Mouse (Mus musculus): ENCODE data around the gene Dusp15. TPM values are rescaled to one million over a fixed set of nuclear protein-coding genes. Genes with fewer than 3 reads are reported as not detected.

Dusp15 gene
- total and polyA plus RNA-seq, 2 experiments: not detected

- WGBS: 63% methylated on average over 3 of the region's 3 CpGs
Measured at GRCm38 (mm10) chr2:152902658-152903057, 48.8 kb downstream of the Dusp15 start.

GRCm38 (mm10) chr2:152901296-152901695, 50.2 kb downstream of the Dusp15 start:
- TF ChIP-seq POLR2A (IDR thresholded peaks at IDR 0.05; ENCODE audit: extremely low read depth, insufficient read depth, low read length) (no peak), CTCF (IDR thresholded peaks at IDR 0.05; ENCODE audit: low read depth, low read length) (no peak)
- Histone ChIP-seq H3K4me1 (ENCODE audit: control insufficient read depth, insufficient read depth, low read length) (no peaks in the 10 kb centered on the region), H3K27ac (replicated peaks; ENCODE audit: insufficient read depth, low read depth, low read length) (no peak overlapping the region), H3K9ac (ENCODE audit: low read depth, low read length) (no peak overlapping the region), H3K4me3 (ENCODE audit: insufficient read depth, low read depth, low read length) (no peak overlapping the region), H3K36me3 (ENCODE audit: control insufficient read depth, insufficient read depth, low read length) (no peaks in the 10 kb centered on the region), H3K27me3 (ENCODE audit: control insufficient read depth, insufficient read depth, low read length) (no peaks in the 10 kb centered on the region), H3K79me2 (ENCODE audit: control insufficient read depth, insufficient read depth, low read length) (no peaks in the 10 kb centered on the region)
- no peak for DNase-seq (ENCODE audit: extremely low read depth, low read depth, low spot score)
- 92% methylated on average over 15 of the region's 15 CpGs for WGBS

More at GRCm38 (mm10) chr2:152902658-152903057, 48.8 kb downstream of the Dusp15 start:
- Histone ChIP-seq H3K4me3 (ENCODE audit: insufficient read depth, low read depth, low read length) (no peak overlapping the region), H3K27me3 (ENCODE audit: control insufficient read depth, insufficient read depth, low read length) (no peaks in the 10 kb centered on the region), H3K79me2 (ENCODE audit: control insufficient read depth, insufficient read depth, low read length) (no peaks in the 10 kb centered on the region), H3K36me3 (ENCODE audit: control insufficient read depth, insufficient read depth, low read length) (no peaks in the 10 kb centered on the region), H3K4me1 (ENCODE audit: control insufficient read depth, insufficient read depth, low read length) (no peaks in the 10 kb centered on the region), H3K9ac (ENCODE audit: low read depth, low read length) (no peak overlapping the region), H3K27ac (replicated peaks; ENCODE audit: insufficient read depth, low read depth, low read length) (no peak overlapping the region)
- no peak for DNase-seq (ENCODE audit: extremely low read depth, low read depth, low spot score)
- TF ChIP-seq POLR2A (IDR thresholded peaks at IDR 0.05; ENCODE audit: extremely low read depth, insufficient read depth, low read length) (no peak), CTCF (IDR thresholded peaks at IDR 0.05; ENCODE audit: low read depth, low read length) (no peak)

- H3K9ac ChIP-seq (ENCODE audit: low read depth, low read length): no peak overlapping the region
- no peaks in the 10 kb centered on the region for H3K36me3 ChIP-seq (ENCODE audit: control insufficient read depth, insufficient read depth, low read length)
- 90% methylated on average over 6 of the region's 6 CpGs for WGBS
- no peak overlapping the region for H3K4me3 ChIP-seq (ENCODE audit: insufficient read depth, low read depth, low read length)
- H3K27me3 ChIP-seq (ENCODE audit: control insufficient read depth, insufficient read depth, low read length): no peaks in the 10 kb centered on the region
- H3K27ac ChIP-seq (replicated peaks; ENCODE audit: insufficient read depth, low read depth, low read length): no peak overlapping the region
- H3K4me1 ChIP-seq (ENCODE audit: control insufficient read depth, insufficient read depth, low read length): no peaks in the 10 kb centered on the region
- no peaks in the 10 kb centered on the region for H3K79me2 ChIP-seq (ENCODE audit: control insufficient read depth, insufficient read depth, low read length)
- no peak for DNase-seq (ENCODE audit: extremely low read depth, low read depth, low spot score)
- no peak for TF ChIP-seq POLR2A (IDR thresholded peaks at IDR 0.05; ENCODE audit: extremely low read depth, insufficient read depth, low read length)
- no peak for TF ChIP-seq CTCF (IDR thresholded peaks at IDR 0.05; ENCODE audit: low read depth, low read length)
Measured at GRCm38 (mm10) chr2:152899011-152899410, 52.5 kb downstream of the Dusp15 start.

GRCm38 (mm10) chr2:152896926-152897325, 54.6 kb downstream of the Dusp15 start:
- H3K27ac ChIP-seq (replicated peaks; ENCODE audit: insufficient read depth, low read depth, low read length): no peak overlapping the region
- no peak for TF ChIP-seq CTCF (IDR thresholded peaks at IDR 0.05; ENCODE audit: low read depth, low read length)
- no peak for TF ChIP-seq POLR2A (IDR thresholded peaks at IDR 0.05; ENCODE audit: extremely low read depth, insufficient read depth, low read length)
- no peaks in the 10 kb centered on the region for H3K4me1 ChIP-seq (ENCODE audit: control insufficient read depth, insufficient read depth, low read length)
- no peak overlapping the region for H3K9ac ChIP-seq (ENCODE audit: low read depth, low read length)
- 84% methylated on average over 3 of the region's 3 CpGs for WGBS
- no peaks in the 10 kb centered on the region for H3K27me3 ChIP-seq (ENCODE audit: control insufficient read depth, insufficient read depth, low read length)
- no peaks in the 10 kb centered on the region for H3K79me2 ChIP-seq (ENCODE audit: control insufficient read depth, insufficient read depth, low read length)
- DNase-seq (ENCODE audit: extremely low read depth, low read depth, low spot score): no peak
- no peaks in the 10 kb centered on the region for H3K36me3 ChIP-seq (ENCODE audit: control insufficient read depth, insufficient read depth, low read length)
- H3K4me3 ChIP-seq (ENCODE audit: insufficient read depth, low read depth, low read length): no peak overlapping the region

- Histone ChIP-seq H3K36me3 (ENCODE audit: control insufficient read depth, insufficient read depth, low read length) (no peaks in the 10 kb centered on the region), H3K4me1 (ENCODE audit: control insufficient read depth, insufficient read depth, low read length) (no peaks in the 10 kb centered on the region), H3K9ac (ENCODE audit: low read depth, low read length) (no peak overlapping the region), H3K4me3 (ENCODE audit: insufficient read depth, low read depth, low read length) (no peak overlapping the region), H3K79me2 (ENCODE audit: control insufficient read depth, insufficient read depth, low read length) (no peaks in the 10 kb centered on the region), H3K27me3 (ENCODE audit: control insufficient read depth, insufficient read depth, low read length) (no peaks in the 10 kb centered on the region), H3K27ac (replicated peaks; ENCODE audit: insufficient read depth, low read depth, low read length) (no peak overlapping the region)
- no peak for DNase-seq (ENCODE audit: extremely low read depth, low read depth, low spot score)
- TF ChIP-seq CTCF (IDR thresholded peaks at IDR 0.05; ENCODE audit: low read depth, low read length) (no peak), POLR2A (IDR thresholded peaks at IDR 0.05; ENCODE audit: extremely low read depth, insufficient read depth, low read length) (no peak)
- WGBS: 94% methylated on average over 9 of the region's 9 CpGs
Measured at GRCm38 (mm10) chr2:152895834-152896233, 55.7 kb downstream of the Dusp15 start.

Other genes starting within 250 kb of the Dusp15 start
- gene Id1, start 215.4 kb downstream of the Dusp15 start, total RNA-seq (2014; rRNA removed): 16.4 and 33.0 TPM in 2 replicates
- 19.2 and 33.0 TPM in 2 replicates for gene Id1, start 215.4 kb downstream of the Dusp15 start, polyA plus RNA-seq (2012; rRNA removed)
- gene Cox4i2, start 197.5 kb downstream of the Dusp15 start, total RNA-seq (2014; rRNA removed): not detected in 2 replicates
- gene Cox4i2, start 197.5 kb downstream of the Dusp15 start, polyA plus RNA-seq (2012; rRNA removed): 0.22 and 0.31 TPM in 2 replicates
- gene Bcl2l1, start 120.0 kb downstream of the Dusp15 start, total RNA-seq (2014; rRNA removed): 14.9 and 16.1 TPM in 2 replicates
- 30.4 and 33.8 TPM in 2 replicates for gene Bcl2l1, start 120.0 kb downstream of the Dusp15 start, polyA plus RNA-seq (2012; rRNA removed)
- gene Tpx2, start 103.7 kb downstream of the Dusp15 start, total RNA-seq (2014; rRNA removed): 0.18 and 1.1 TPM in 2 replicates
- 0.04 TPM in 1 of 2 replicates, not detected in the other for gene Tpx2, start 103.7 kb downstream of the Dusp15 start, polyA plus RNA-seq (2012; rRNA removed)
- 0.09 TPM in 1 of 2 replicates, not detected in the other for gene Mylk2, start 40.3 kb downstream of the Dusp15 start, total RNA-seq (2014; rRNA removed)
- not detected in 2 replicates for gene Mylk2, start 40.3 kb downstream of the Dusp15 start, polyA plus RNA-seq (2012; rRNA removed)
- gene Foxs1, start 18.5 kb downstream of the Dusp15 start, total RNA-seq (2014; rRNA removed): 0.34 TPM in 1 of 2 replicates, not detected in the other
- gene Foxs1, start 18.5 kb downstream of the Dusp15 start, polyA plus RNA-seq (2012; rRNA removed): 1.1 and 1.6 TPM in 2 replicates
- 0.20 TPM in 1 of 2 replicates, not detected in the other for gene Ttll9, start 10.8 kb upstream of the Dusp15 start, total RNA-seq (2014; rRNA removed)
- gene Ttll9, start 10.8 kb upstream of the Dusp15 start, polyA plus RNA-seq (2012; rRNA removed): 0.11 and 0.19 TPM in 2 replicates
- 10.9 and 14.4 TPM in 2 replicates for gene Pdrg1, start 63.7 kb upstream of the Dusp15 start, total RNA-seq (2014; rRNA removed)
- gene Pdrg1, start 63.7 kb upstream of the Dusp15 start, polyA plus RNA-seq (2012; rRNA removed): 23.7 and 28.3 TPM in 2 replicates
- gene Xkr7, start 80.2 kb upstream of the Dusp15 start, total RNA-seq (2014; rRNA removed): not detected in 2 replicates
- not detected in 2 replicates for gene Xkr7, start 80.2 kb upstream of the Dusp15 start, polyA plus RNA-seq (2012; rRNA removed)
- gene Ccm2l, start 114.3 kb upstream of the Dusp15 start, total RNA-seq (2014; rRNA removed): 2.3 and 2.5 TPM in 2 replicates
- 3.4 and 5.5 TPM in 2 replicates for gene Ccm2l, start 114.3 kb upstream of the Dusp15 start, polyA plus RNA-seq (2012; rRNA removed)
- gene Hck, start 156.8 kb upstream of the Dusp15 start, total RNA-seq (2014; rRNA removed): 7.7 and 8.1 TPM in 2 replicates
- 2.8 and 5.7 TPM in 2 replicates for gene Hck, start 156.8 kb upstream of the Dusp15 start, polyA plus RNA-seq (2012; rRNA removed)
- gene Tm9sf4, start 209.6 kb upstream of the Dusp15 start, total RNA-seq (2014; rRNA removed): 28.0 and 37.1 TPM in 2 replicates
- gene Tm9sf4, start 209.6 kb upstream of the Dusp15 start, polyA plus RNA-seq (2012; rRNA removed): 38.8 and 45.5 TPM in 2 replicates